Mouse (Mus musculus): Measurements from ENCODE around the gene Prkcb.

The Prkcb gene

GRCm38 (mm10) chr7:122622125-122622774, 333.7 kb downstream of the Prkcb start:
- no peak for DNase-seq

- no peak for DNase-seq
Observed at GRCm38 (mm10) chr7:122623753-122624152, 335.2 kb downstream of the Prkcb start.

GRCm38 (mm10) chr7:122628050-122628449, 339.5 kb downstream of the Prkcb start:
- no peak for DNase-seq

- no peak for DNase-seq
Observed at GRCm38 (mm10) chr7:122630386-122630785, 341.8 kb downstream of the Prkcb start.

GRCm38 (mm10) chr7:122631151-122631550, 342.6 kb downstream of the Prkcb start:
- no peak for DNase-seq

GRCm38 (mm10) chr7:122632946-122633345, 344.4 kb downstream of the Prkcb start:
- DNase-seq = no peak

- no peak for DNase-seq
Observed at GRCm38 (mm10) chr7:122633463-122633862, 344.9 kb downstream of the Prkcb start.

- no peak for DNase-seq
Observed at GRCm38 (mm10) chr7:122643676-122644075, 355.1 kb downstream of the Prkcb start.

GRCm38 (mm10) chr7:122649306-122649705, 360.8 kb downstream of the Prkcb start:
- DNase-seq = no peak

GRCm38 (mm10) chr7:122652523-122652922, 364.0 kb downstream of the Prkcb start:
- no peak for DNase-seq

GRCm38 (mm10) chr7:122656671-122657070, 368.1 kb downstream of the Prkcb start:
- DNase-seq = no peak

GRCm38 (mm10) chr7:122657423-122658126, 369.0 kb downstream of the Prkcb start:
- no peak for DNase-seq

- DNase-seq = no peak
Observed at GRCm38 (mm10) chr7:122665311-122666049, 376.9 kb downstream of the Prkcb start.

GRCm38 (mm10) chr7:122667903-122668302, 379.4 kb downstream of the Prkcb start:
- DNase-seq = no peak

GRCm38 (mm10) chr7:122670442-122670872, 381.9 kb downstream of the Prkcb start, which contains the start of gene Cacng3:
Gene Cacng3, plus strand, starts transcription at chr7:122670492.
- DNase-seq = no peak

- peak; percentile 58 to 64 for DNase-seq
Observed at GRCm38 (mm10) chr7:122670873-122671641, 382.5 kb downstream of the Prkcb start.

GRCm38 (mm10) chr7:122672981-122673380, 384.4 kb downstream of the Prkcb start:
- no peak for DNase-seq

- no peak for DNase-seq
Observed at GRCm38 (mm10) chr7:122675207-122675606, 386.7 kb downstream of the Prkcb start.
